In the genomic region with DNA sequence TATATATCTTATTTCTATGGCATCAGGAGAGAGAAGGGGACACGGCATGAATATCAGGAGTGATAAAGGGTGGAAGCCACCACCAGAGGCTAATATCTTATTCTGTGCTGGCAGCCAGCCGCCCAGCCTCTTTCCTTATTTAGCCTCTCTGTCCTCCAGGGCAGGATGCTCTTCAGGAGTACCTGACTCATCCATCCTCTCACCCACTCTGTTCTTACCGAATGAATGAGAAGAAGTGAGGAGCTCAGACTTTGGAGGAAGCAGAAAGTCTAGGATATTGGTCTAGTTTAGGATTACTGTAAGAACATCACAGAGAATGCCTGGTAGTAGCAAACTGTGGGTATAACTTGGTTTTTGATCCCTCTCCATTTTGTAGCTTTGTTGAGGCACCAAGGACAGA, we compare ENCODE assay signal across 12 mouse cellular contexts.
"Had no signal": no experiment of that assay in that cellular context is flagged by ENCODE, and none has a peak within 500 bp of the region (broad histone marks: within the 10 kb centered on the region; RNA-seq: fewer than 3 reads in every experiment).

No protein-coding gene starts in this region.

- DNase-seq: retina, postnatal 1 day; right cerebral cortex, adult 18-20 months; right cerebral cortex, postnatal 14 days; right cerebral cortex, postnatal 25 days; right cerebral cortex, postnatal 4 days; spleen, adult 18-20 months; thymus, adult 18-20 months; thymus, adult 2 months; thymus, postnatal 14 days; thymus, postnatal 25 days; thymus, postnatal 36 days; thymus, postnatal 4 days had no signal
